Mouse (Mus musculus) forebrain, embryonic 16.5 days (tissue): Measurements from ENCODE around the gene Ercc1. TPM values are rescaled to one million over a fixed set of nuclear protein-coding genes. Genes with fewer than 3 reads are reported as not detected.

Experiments used
- ATAC-seq: fragments of 200-750 bp; cut with Nextera tagmentation; 2 replicates; pipeline ENCODE4 v1.8.0; 2017; ENCODE audit warnings: mild to moderate bottlenecking, moderate library complexity
- H3K27ac ChIP-seq: fragments of 300-500 bp; sonication (generic); 2 replicates; pipeline ENCODE4 v1.5.1; 2014; ENCODE audit warnings: low read length, control low read depth
- H3K27me3 ChIP-seq: fragments of 300-500 bp; sonication (generic); replicated peaks from 2 replicates; pipeline ENCODE4 v1.6.1; 2014; ENCODE audit warnings: low read length; ENCODE audit not compliant: control insufficient read depth, insufficient read depth
- H3K36me3 ChIP-seq: fragments of 300-500 bp; sonication (generic); 2 replicates; pipeline ENCODE4 v1.6.1; 2014; ENCODE audit not compliant: control insufficient read depth, insufficient read depth
- H3K4me1 ChIP-seq: fragments of 300-500 bp; sonication (generic); replicated peaks from 2 replicates; pipeline ENCODE4 v1.6.1; 2014; ENCODE audit warnings: low read length; ENCODE audit not compliant: control insufficient read depth, insufficient read depth
- H3K4me2 ChIP-seq: fragments of 300-500 bp; sonication (generic); 2 replicates; pipeline ENCODE4 v1.6.1; 2014; ENCODE audit warnings: mild to moderate bottlenecking, low read length, control low read depth
- H3K4me3 ChIP-seq: fragments of 300-500 bp; sonication (generic); replicated peaks from 2 replicates; pipeline ENCODE4 v1.5.1; 2014; ENCODE audit warnings: mild to moderate bottlenecking, low read length, control low read depth
- H3K9ac ChIP-seq: fragments of 300-500 bp; sonication (generic); replicated peaks from 2 replicates; pipeline ENCODE4 v1.6.1; 2014; ENCODE audit warnings: low read depth, low read length, control low read depth
- H3K9me3 ChIP-seq: fragments of 300-500 bp; sonication (generic); 2 replicates; pipeline ENCODE4 v1.6.1; 2016; ENCODE audit warnings: low read length; ENCODE audit not compliant: control insufficient read depth
- WGBS: fragments of 180-500 bp; shearing (Covaris S2); extraction: QIAGEN DNeasy Blood & Tissue Kit; methylation state at CpG from one replicate; pipeline ENCODE4 v1.1.7; 2014; 5-methylcytosine and 5-hydroxymethylcytosine counted together
- polyA plus RNA-seq: library from polyadenylated mRNA; unstranded; fragments of >200 nt; fragmentation: Nextera tagmentation; extraction: Ambion mirVana; gene quantifications from 2 replicates; pipeline ENCODE4 v1.2.1, GENCODE M21; 2015

Gene Ercc1
- polyA plus RNA-seq, 1 experiment from 2014 or later: 85.9 TPM

GRCm38 (mm10) chr7:19303046-19303305 lies 41.6 kb upstream of the Ercc1 start:
- no peak for ATAC-seq
- Histone ChIP-seq H3K9me3 (no peaks in the 10 kb centered on the region), H3K4me2 (no peak overlapping the region), H3K4me1 (peaks cover 36% of the 10 kb centered on the region), H3K9ac (no peak overlapping the region), H3K4me3 (no peak overlapping the region), H3K36me3 (no peaks in the 10 kb centered on the region), H3K27me3 (peaks cover 56% of the 10 kb centered on the region), H3K27ac (no peak overlapping the region)
- WGBS: 80% methylated on average over 12 of the region's 12 CpGs

GRCm38 (mm10) chr7:19303770-19304169 lies 40.8 kb upstream of the Ercc1 start:
- no peaks in the 10 kb centered on the region for H3K36me3 ChIP-seq
- no peak overlapping the region for H3K27ac ChIP-seq
- ATAC-seq: no peak
- WGBS: under 1% methylated on average over 16 of the region's 16 CpGs
- H3K4me1 ChIP-seq: peaks cover 39% of the 10 kb centered on the region
- peak overlapping the region; percentile 5; the same call in 1 of the 2 replicates for H3K4me3 ChIP-seq
- 0 out of 2 replicates have a peak overlapping the region, but pooled peaks have one; percentile 15 for H3K9ac ChIP-seq
- H3K4me2 ChIP-seq: peak overlapping the region; percentile 29; the same call in 1 of the 2 replicates
- no peaks in the 10 kb centered on the region for H3K9me3 ChIP-seq
- H3K27me3 ChIP-seq: peaks cover 56% of the 10 kb centered on the region

GRCm38 (mm10) chr7:19304501-19305412 lies 39.8 kb upstream of the Ercc1 start:
- Histone ChIP-seq H3K36me3 (no peaks in the 10 kb centered on the region), H3K9me3 (no peaks in the 10 kb centered on the region), H3K4me3 (peak overlapping the region; percentile 34), H3K27me3 (peaks cover 58% of the 10 kb centered on the region), H3K27ac (no peak overlapping the region), H3K4me1 (peaks cover 48% of the 10 kb centered on the region), H3K9ac (peak overlapping the region; percentile 37), H3K4me2 (peak overlapping the region; percentile 55)
- no peak for ATAC-seq
- WGBS: 1% methylated on average over 47 of the region's 48 CpGs

GRCm38 (mm10) chr7:19305413-19305735 lies 39.2 kb upstream of the Ercc1 start:
- no peak for ATAC-seq
- 10% methylated on average over 6 of the region's 6 CpGs for WGBS
- Histone ChIP-seq H3K4me1 (peaks cover 48% of the 10 kb centered on the region), H3K9ac (no peak overlapping the region; the same call in 1 of the 2 replicates), H3K4me2 (no peak overlapping the region; the same call in 1 of the 2 replicates), H3K9me3 (no peaks in the 10 kb centered on the region), H3K4me3 (no peak overlapping the region), H3K27me3 (peaks cover 58% of the 10 kb centered on the region), H3K36me3 (no peaks in the 10 kb centered on the region), H3K27ac (no peak overlapping the region)

- Histone ChIP-seq H3K4me1 (peaks cover 49% of the 10 kb centered on the region), H3K9me3 (no peaks in the 10 kb centered on the region), H3K4me3 (no peak overlapping the region), H3K27me3 (peaks cover 58% of the 10 kb centered on the region), H3K9ac (no peak overlapping the region), H3K27ac (no peak overlapping the region), H3K36me3 (no peaks in the 10 kb centered on the region), H3K4me2 (no peak overlapping the region)
- WGBS: 47% methylated on average over 16 of the region's 16 CpGs
- no peak for ATAC-seq
Observed at GRCm38 (mm10) chr7:19305796-19306765, 38.5 kb upstream of the Ercc1 start.

GRCm38 (mm10) chr7:19306819-19307738 lies 37.5 kb upstream of the Ercc1 start:
- no peaks in the 10 kb centered on the region for H3K36me3 ChIP-seq
- H3K9me3 ChIP-seq: no peaks in the 10 kb centered on the region
- WGBS: 64% methylated on average over 25 of the region's 25 CpGs
- no peak overlapping the region for H3K27ac ChIP-seq
- H3K27me3 ChIP-seq: peaks cover 59% of the 10 kb centered on the region
- H3K4me2 ChIP-seq: peak overlapping the region; percentile 99; the same call in 1 of the 2 replicates
- H3K4me3 ChIP-seq: no peak overlapping the region
- H3K9ac ChIP-seq: no peak overlapping the region
- ATAC-seq: no peak
- H3K4me1 ChIP-seq: peaks cover 42% of the 10 kb centered on the region

GRCm38 (mm10) chr7:19307739-19308453 lies 36.7 kb upstream of the Ercc1 start:
- Histone ChIP-seq H3K27ac (peak overlapping the region; percentile 90), H3K9me3 (no peaks in the 10 kb centered on the region), H3K4me1 (peaks cover 39% of the 10 kb centered on the region), H3K4me3 (peak overlapping the region; percentile 71), H3K4me2 (peak overlapping the region; percentile 99), H3K36me3 (no peaks in the 10 kb centered on the region), H3K9ac (peak overlapping the region; percentile 61), H3K27me3 (peaks cover 51% of the 10 kb centered on the region)
- 4% methylated on average over 18 of the region's 18 CpGs for WGBS
- peak; percentile 65 for ATAC-seq

GRCm38 (mm10) chr7:19308454-19309277 lies 35.9 kb upstream of the Ercc1 start:
- Histone ChIP-seq H3K4me1 (peaks cover 38% of the 10 kb centered on the region), H3K27me3 (peaks cover 48% of the 10 kb centered on the region), H3K36me3 (no peaks in the 10 kb centered on the region), H3K27ac (peak overlapping the region; percentile 90), H3K9me3 (no peaks in the 10 kb centered on the region), H3K9ac (peak overlapping the region; percentile 61), H3K4me2 (peak overlapping the region; percentile 99), H3K4me3 (peak overlapping the region; percentile 71)
- WGBS: under 1% methylated on average over 57 of the region's 58 CpGs
- ATAC-seq: peak; percentile 92
